Mouse (Mus musculus): Measurements from ENCODE around the gene Stx18. TPM values are rescaled to one million over a fixed set of nuclear protein-coding genes. Genes with fewer than 3 reads are reported as not detected.

The Stx18 gene
- polyA plus RNA-seq, 1 experiment = 21.2 TPM

DNA sequence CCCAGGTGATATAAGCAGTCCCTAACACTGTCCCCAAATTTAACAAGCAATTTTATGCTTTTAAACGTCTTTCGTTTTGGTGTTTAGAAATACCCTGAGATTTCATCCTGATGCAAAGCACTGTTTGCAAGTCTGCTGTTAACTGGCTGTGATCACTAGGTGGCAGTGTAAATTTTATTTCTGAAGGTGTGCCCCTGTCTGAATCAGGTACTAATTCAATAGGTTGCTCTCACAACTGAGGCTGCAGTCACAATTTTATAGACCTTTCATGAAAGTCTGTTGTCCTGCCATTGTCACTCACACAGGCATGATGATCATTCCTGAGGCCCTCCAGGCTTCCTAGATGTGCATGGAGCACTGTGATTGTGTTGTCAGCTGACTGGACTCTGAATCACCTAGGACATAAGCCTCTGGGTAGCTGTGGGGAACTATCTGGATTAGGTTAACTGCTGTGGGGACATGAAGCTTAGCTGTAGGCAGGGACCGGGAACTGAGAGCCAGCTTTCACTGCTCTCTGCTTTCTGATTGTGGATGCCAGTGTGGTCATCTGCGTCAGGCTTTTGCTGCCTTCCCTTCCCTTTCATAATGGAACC, 59.1 kb downstream of the Stx18 start:
- no peak for DNase-seq
- H3K27ac ChIP-seq (ENCODE audit: control insufficient read depth, insufficient read depth, low read length) = no peak overlapping the region
- TF ChIP-seq CTCF (IDR thresholded peaks at IDR 0.05; ENCODE audit: borderline replicate concordance, control insufficient read depth, extremely low read depth, insufficient read depth, low read length, poor library complexity) (no peak), POLR2A (IDR thresholded peaks at IDR 0.05; ENCODE audit: control insufficient read depth, extremely low read depth, insufficient read depth, low read length, poor library complexity) (no peak)
- no peaks in the 10 kb centered on the region for H3K36me3 ChIP-seq (ENCODE audit: control insufficient read depth, insufficient read depth, low read length)
- no peak overlapping the region for H3K4me3 ChIP-seq (ENCODE audit: control insufficient read depth, insufficient read depth, low read length)
- WGBS = 92% methylated on average over 4 of the region's 4 CpGs
- no peaks in the 10 kb centered on the region for H3K27me3 ChIP-seq (ENCODE audit: control insufficient read depth, insufficient read depth, low read length)
- no peaks in the 10 kb centered on the region for H3K4me1 ChIP-seq (replicated peaks; ENCODE audit: control insufficient read depth, insufficient read depth, low read length)

GRCm38 (mm10) chr5:38099139-38099676, 60.7 kb downstream of the Stx18 start:
- DNase-seq = no peak
- Histone ChIP-seq H3K4me3 (ENCODE audit: control insufficient read depth, insufficient read depth, low read length) (no peak overlapping the region), H3K27ac (ENCODE audit: control insufficient read depth, insufficient read depth, low read length) (no peak overlapping the region), H3K4me1 (replicated peaks; ENCODE audit: control insufficient read depth, insufficient read depth, low read length) (no peaks in the 10 kb centered on the region), H3K27me3 (ENCODE audit: control insufficient read depth, insufficient read depth, low read length) (no peaks in the 10 kb centered on the region), H3K36me3 (ENCODE audit: control insufficient read depth, insufficient read depth, low read length) (no peaks in the 10 kb centered on the region)
- 94% methylated on average over 2 of the region's 2 CpGs for WGBS
- TF ChIP-seq CTCF (IDR thresholded peaks at IDR 0.05; ENCODE audit: borderline replicate concordance, control insufficient read depth, extremely low read depth, insufficient read depth, low read length, poor library complexity) = no peak
- TF ChIP-seq POLR2A (IDR thresholded peaks at IDR 0.05; ENCODE audit: control insufficient read depth, extremely low read depth, insufficient read depth, low read length, poor library complexity) = no peak

GRCm38 (mm10) chr5:38102945-38103344, 64.4 kb downstream of the Stx18 start:
- Histone ChIP-seq H3K36me3 (ENCODE audit: control insufficient read depth, insufficient read depth, low read length) (no peaks in the 10 kb centered on the region; the same call in 1 of the 2 replicates), H3K4me1 (replicated peaks; ENCODE audit: control insufficient read depth, insufficient read depth, low read length) (no peaks in the 10 kb centered on the region), H3K27me3 (ENCODE audit: control insufficient read depth, insufficient read depth, low read length) (no peaks in the 10 kb centered on the region), H3K27ac (ENCODE audit: control insufficient read depth, insufficient read depth, low read length) (no peak overlapping the region), H3K4me3 (ENCODE audit: control insufficient read depth, insufficient read depth, low read length) (no peak overlapping the region)
- WGBS = 95% methylated on average over 2 of the region's 2 CpGs
- TF ChIP-seq CTCF (IDR thresholded peaks at IDR 0.05; ENCODE audit: borderline replicate concordance, control insufficient read depth, extremely low read depth, insufficient read depth, low read length, poor library complexity) = no peak
- TF ChIP-seq POLR2A (IDR thresholded peaks at IDR 0.05; ENCODE audit: control insufficient read depth, extremely low read depth, insufficient read depth, low read length, poor library complexity) = no peak
- no peak for DNase-seq

GRCm38 (mm10) chr5:38106080-38106697, 67.6 kb downstream of the Stx18 start:
- Histone ChIP-seq H3K4me1 (replicated peaks; ENCODE audit: control insufficient read depth, insufficient read depth, low read length) (no peaks in the 10 kb centered on the region), H3K27ac (ENCODE audit: control insufficient read depth, insufficient read depth, low read length) (no peak overlapping the region), H3K36me3 (ENCODE audit: control insufficient read depth, insufficient read depth, low read length) (no peaks in the 10 kb centered on the region; the same call in 1 of the 2 replicates), H3K4me3 (ENCODE audit: control insufficient read depth, insufficient read depth, low read length) (no peak overlapping the region), H3K27me3 (ENCODE audit: control insufficient read depth, insufficient read depth, low read length) (no peaks in the 10 kb centered on the region)
- 96% methylated on average over 14 of the region's 14 CpGs for WGBS
- no peak for TF ChIP-seq CTCF (IDR thresholded peaks at IDR 0.05; ENCODE audit: borderline replicate concordance, control insufficient read depth, extremely low read depth, insufficient read depth, low read length, poor library complexity)
- no peak for TF ChIP-seq POLR2A (IDR thresholded peaks at IDR 0.05; ENCODE audit: control insufficient read depth, extremely low read depth, insufficient read depth, low read length, poor library complexity)
- no peak for DNase-seq

GRCm38 (mm10) chr5:38106807-38107206, 68.3 kb downstream of the Stx18 start:
- 96% methylated on average over 10 of the region's 10 CpGs for WGBS
- Histone ChIP-seq H3K4me3 (ENCODE audit: control insufficient read depth, insufficient read depth, low read length) (no peak overlapping the region), H3K27me3 (ENCODE audit: control insufficient read depth, insufficient read depth, low read length) (no peaks in the 10 kb centered on the region), H3K27ac (ENCODE audit: control insufficient read depth, insufficient read depth, low read length) (no peak overlapping the region), H3K36me3 (ENCODE audit: control insufficient read depth, insufficient read depth, low read length) (no peaks in the 10 kb centered on the region; the same call in 1 of the 2 replicates), H3K4me1 (replicated peaks; ENCODE audit: control insufficient read depth, insufficient read depth, low read length) (no peaks in the 10 kb centered on the region)
- DNase-seq = no peak
- TF ChIP-seq POLR2A (IDR thresholded peaks at IDR 0.05; ENCODE audit: control insufficient read depth, extremely low read depth, insufficient read depth, low read length, poor library complexity) (no peak), CTCF (IDR thresholded peaks at IDR 0.05; ENCODE audit: borderline replicate concordance, control insufficient read depth, extremely low read depth, insufficient read depth, low read length, poor library complexity) (no peak)

DNA sequence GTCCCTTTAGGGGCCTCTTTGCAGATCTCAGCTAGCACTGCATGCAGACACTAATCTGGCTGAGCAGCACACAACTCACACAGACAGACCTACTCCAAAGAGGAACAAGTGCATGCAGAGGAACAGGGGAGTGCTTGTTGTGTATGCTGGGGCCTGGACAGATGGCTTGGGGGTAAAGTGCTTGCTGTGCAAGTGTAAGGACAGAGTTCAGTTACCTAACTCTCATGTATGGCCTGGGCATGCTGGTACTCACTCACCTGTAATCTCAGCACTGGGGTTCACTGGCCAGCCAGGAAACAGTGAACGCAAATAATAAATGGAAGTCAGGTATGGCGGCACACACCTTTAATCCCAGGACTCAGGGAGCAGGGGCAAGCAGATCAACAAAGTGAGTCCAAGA, 76.0 kb downstream of the Stx18 start:
- WGBS = 99% methylated on average over 2 of the region's 2 CpGs
- H3K4me3 ChIP-seq (ENCODE audit: control insufficient read depth, insufficient read depth, low read length) = no peak overlapping the region
- H3K27ac ChIP-seq (ENCODE audit: control insufficient read depth, insufficient read depth, low read length) = no peak overlapping the region
- 0 out of 2 replicates have a peak, but pooled peaks cover 2% of the 10 kb centered on the region for H3K4me1 ChIP-seq (replicated peaks; ENCODE audit: control insufficient read depth, insufficient read depth, low read length)
- TF ChIP-seq CTCF (IDR thresholded peaks at IDR 0.05; ENCODE audit: borderline replicate concordance, control insufficient read depth, extremely low read depth, insufficient read depth, low read length, poor library complexity) (no peak), POLR2A (IDR thresholded peaks at IDR 0.05; ENCODE audit: control insufficient read depth, extremely low read depth, insufficient read depth, low read length, poor library complexity) (no peak)
- no peak for DNase-seq
- H3K36me3 ChIP-seq (ENCODE audit: control insufficient read depth, insufficient read depth, low read length) = no peaks in the 10 kb centered on the region
- no peaks in the 10 kb centered on the region for H3K27me3 ChIP-seq (ENCODE audit: control insufficient read depth, insufficient read depth, low read length)
